In genomic region chr2:157347361-157348159, GRCm38 (mm10) we compare ENCODE assay signal across 10 mouse cellular contexts. TPM values are rescaled to one million over a fixed set of nuclear protein-coding genes. Genes with fewer than 3 reads are reported as not detected.
DNase-seq lines count a peak whose midpoint lies in the region; ATAC-seq and TF ChIP-seq lines count a peak whose summit lies in the region.
"Had no signal": no experiment of that assay in that cellular context is flagged by ENCODE, and none has a peak within 500 bp of the region (broad histone marks: within the 10 kb centered on the region; RNA-seq: fewer than 3 reads in every experiment).

Gene Ghrh (minus strand): TSS chr2:157347506.

- no peak within 1 kb of the TSS for H3K9ac ChIP-seq in liver, adult 2 months (ENCODE audit: low read depth, low read length)
- H3K9ac ChIP-seq in liver, embryonic 12.5 days: no peak within 1 kb of the TSS
- peak within 1 kb of the TSS; percentile 47 for H3K9ac ChIP-seq in forebrain, embryonic 15.5 days (replicated peaks)
- peak within 1 kb of the TSS; percentile 62 for H3K9ac ChIP-seq in hindbrain, embryonic 16.5 days (ENCODE audit: low read depth, low read length)
- H3K9ac ChIP-seq in lung, postnatal 0 days (replicated peaks; ENCODE audit: low read depth): no peak within 1 kb of the TSS

- H3K4me1 ChIP-seq in liver, adult 2 months (ENCODE audit: control insufficient read depth, insufficient read depth, low read length): no peaks in the 10 kb centered on the region
- H3K4me1 ChIP-seq in liver, embryonic 12.5 days: no peaks in the 10 kb centered on the region
- H3K4me1 ChIP-seq in forebrain, embryonic 15.5 days: peaks cover 42% of the 10 kb centered on the region
- H3K4me1 ChIP-seq in hindbrain, embryonic 16.5 days (ENCODE audit: control insufficient read depth, insufficient read depth, low read depth, low read length): peaks cover 33% of the 10 kb centered on the region
- no peaks in the 10 kb centered on the region for H3K4me1 ChIP-seq in lung, postnatal 0 days (ENCODE audit: insufficient read depth, low read depth, low read length)
- peaks cover 4% of the 10 kb centered on the region; the same call in 1 of the 2 replicates for H3K4me1 ChIP-seq in small intestine, adult 2 months (ENCODE audit: control insufficient read depth, insufficient read depth, insufficient read length, low read length)

- WGBS in liver, adult 2 months: 82% methylated on average over 26 of the region's 26 CpGs
- 70% methylated on average over 26 of the region's 26 CpGs for WGBS in liver, embryonic 12.5 days (ENCODE audit: insufficient replicate concordance)
- WGBS in forebrain, embryonic 15.5 days: 15% methylated on average over 26 of the region's 26 CpGs
- 21% methylated on average over 26 of the region's 26 CpGs for WGBS in hindbrain, embryonic 16.5 days
- 62% methylated on average over 26 of the region's 26 CpGs for WGBS in lung, postnatal 0 days
- WGBS in small intestine, adult 2 months: 76% methylated on average over 26 of the region's 26 CpGs

- no peak for TF ChIP-seq POLR2A in liver, adult 2 months (IDR thresholded peaks at IDR 0.05; ENCODE audit: extremely low read depth, insufficient read depth, low read length)
- no peak for TF ChIP-seq POLR2A in small intestine, adult 2 months (IDR thresholded peaks at IDR 0.05; ENCODE audit: low read depth, low read length)

- ATAC-seq in liver, embryonic 12.5 days: no peak
- ATAC-seq in forebrain, embryonic 15.5 days (replicated peaks): peak; percentile 55
- ATAC-seq in hindbrain, embryonic 16.5 days: peak; percentile 85
- peak; percentile 75 for ATAC-seq in lung, postnatal 0 days

- no peak within 1 kb of the TSS for H3K4me3 ChIP-seq in liver, adult 2 months (ENCODE audit: insufficient read depth, low read depth, low read length)
- H3K4me3 ChIP-seq in liver, embryonic 12.5 days: no peak within 1 kb of the TSS
- no peak within 1 kb of the TSS for H3K4me3 ChIP-seq in forebrain, embryonic 15.5 days
- no peak within 1 kb of the TSS for H3K4me3 ChIP-seq in hindbrain, embryonic 16.5 days (ENCODE audit: low read length)
- H3K4me3 ChIP-seq in lung, postnatal 0 days (ENCODE audit: low read depth, low read length): no peak within 1 kb of the TSS
- H3K4me3 ChIP-seq in small intestine, adult 2 months (ENCODE audit: low read depth, low read length): no peak within 1 kb of the TSS

- H3K36me3 ChIP-seq in liver, adult 2 months (ENCODE audit: control insufficient read depth, insufficient read depth, low read length): no peaks in the 10 kb centered on the region
- no peaks in the 10 kb centered on the region for H3K36me3 ChIP-seq in liver, embryonic 12.5 days
- no peaks in the 10 kb centered on the region for H3K36me3 ChIP-seq in forebrain, embryonic 15.5 days
- no peaks in the 10 kb centered on the region for H3K36me3 ChIP-seq in hindbrain, embryonic 16.5 days (ENCODE audit: control insufficient read depth, insufficient read depth, low read length)
- no peaks in the 10 kb centered on the region for H3K36me3 ChIP-seq in lung, postnatal 0 days (ENCODE audit: insufficient read depth, low read length)
- H3K36me3 ChIP-seq in small intestine, adult 2 months (ENCODE audit: control insufficient read depth, insufficient read depth, low read length): no peaks in the 10 kb centered on the region

- no peaks in the 10 kb centered on the region for H3K9me3 ChIP-seq in liver, embryonic 12.5 days (replicated peaks)
- H3K9me3 ChIP-seq in forebrain, embryonic 15.5 days: no peaks in the 10 kb centered on the region
- H3K9me3 ChIP-seq in hindbrain, embryonic 16.5 days (ENCODE audit: control insufficient read depth, low read length): no peaks in the 10 kb centered on the region
- no peaks in the 10 kb centered on the region for H3K9me3 ChIP-seq in lung, postnatal 0 days (ENCODE audit: low read length)

- no peak for TF ChIP-seq CTCF in liver, adult 2 months (IDR thresholded peaks at IDR 0.05; ENCODE audit: low read depth, low read length)
- TF ChIP-seq CTCF in lung, postnatal 0 days (IDR thresholded peaks at IDR 0.05): no peak
- TF ChIP-seq CTCF in small intestine, adult 2 months (IDR thresholded peaks at IDR 0.05; ENCODE audit: extremely low read depth, insufficient read length, insufficient replicate concordance, low read depth, low read length): no peak

- TF ChIP-seq EP300 in lung, postnatal 0 days (IDR thresholded peaks at IDR 0.05): no peak

- DNase-seq in liver, adult 2 months (ENCODE audit: extremely low read depth, low read depth, low spot score): peak; percentile 8
- DNase-seq in lung, postnatal 0 days (ENCODE audit: low spot score): peak; percentile 68
- no peak for DNase-seq in ovary, postnatal 10 days (ENCODE audit: low spot score)
- no peak for DNase-seq in urinary bladder, postnatal 14 days (ENCODE audit: low spot score)

- H3K79me2 ChIP-seq in liver, adult 2 months (ENCODE audit: control insufficient read depth, insufficient read depth, low read length): no peaks in the 10 kb centered on the region

- H3K27me3 ChIP-seq in liver, adult 2 months (ENCODE audit: control insufficient read depth, insufficient read depth, low read length): no peaks in the 10 kb centered on the region
- H3K27me3 ChIP-seq in liver, embryonic 12.5 days (replicated peaks): peaks cover 16% of the 10 kb centered on the region
- no peaks in the 10 kb centered on the region for H3K27me3 ChIP-seq in forebrain, embryonic 15.5 days
- H3K27me3 ChIP-seq in hindbrain, embryonic 16.5 days (replicated peaks; ENCODE audit: control insufficient read depth, insufficient read depth, low read length): no peaks in the 10 kb centered on the region
- no peaks in the 10 kb centered on the region for H3K27me3 ChIP-seq in lung, postnatal 0 days (replicated peaks; ENCODE audit: insufficient read depth, low read length)
- no peaks in the 10 kb centered on the region for H3K27me3 ChIP-seq in small intestine, adult 2 months (ENCODE audit: control insufficient read depth, insufficient read depth, low read length)

- no peak within 1 kb of the TSS for H3K27ac ChIP-seq in liver, adult 2 months (replicated peaks; ENCODE audit: insufficient read depth, low read depth, low read length)
- H3K27ac ChIP-seq in liver, embryonic 12.5 days: no peak within 1 kb of the TSS
- H3K27ac ChIP-seq in forebrain, embryonic 15.5 days (replicated peaks): peak within 1 kb of the TSS; percentile 96
- peak within 1 kb of the TSS; percentile 93 for H3K27ac ChIP-seq in hindbrain, embryonic 16.5 days (ENCODE audit: low read depth, low read length)
- H3K27ac ChIP-seq in lung, postnatal 0 days (ENCODE audit: low read length): peak within 1 kb of the TSS; percentile 39
- peak within 1 kb of the TSS; percentile 17; the same call in 1 of the 2 replicates for H3K27ac ChIP-seq in small intestine, adult 2 months (ENCODE audit: insufficient read depth, low read depth, low read length)

- H3K4me2 ChIP-seq in liver, embryonic 12.5 days: no peak within 1 kb of the TSS
- peak within 1 kb of the TSS; percentile 15; the same call in 1 of the 2 replicates for H3K4me2 ChIP-seq in forebrain, embryonic 15.5 days (replicated peaks)
- peak within 1 kb of the TSS; percentile 34 for H3K4me2 ChIP-seq in hindbrain, embryonic 16.5 days (ENCODE audit: low read length)
- no peak within 1 kb of the TSS; the same call in 1 of the 2 replicates for H3K4me2 ChIP-seq in lung, postnatal 0 days (replicated peaks; ENCODE audit: low read depth, low read length)

RNA-seq across cellular contexts. Expression of gene Ghrh, which starts in this region (rescaled TPM):
- not detected in 2 replicates for total RNA-seq in liver, adult 2 months (2014; rRNA removed)
- not detected in 2 replicates for polyA plus RNA-seq in liver, adult 2 months (2012; rRNA removed)
- polyA plus RNA-seq in liver, embryonic 12.5 days (2016; fragmentation: Nextera tagmentation; extraction: Ambion mirVana): not detected in 2 replicates
- polyA plus RNA-seq in forebrain, embryonic 15.5 days (2015; fragmentation: Nextera tagmentation; extraction: Ambion mirVana): 1.5 and 2.0 TPM in 2 replicates
- 0.91 and 1.0 TPM in 2 replicates for polyA plus RNA-seq in hindbrain, embryonic 16.5 days (2015; fragmentation: Nextera tagmentation; extraction: Ambion mirVana)
- polyA plus RNA-seq in lung, postnatal 0 days (2015; fragmentation: Nextera tagmentation; extraction: Ambion mirVana): 0.70 and 0.79 TPM in 2 replicates
- 0.33 TPM in 1 of 2 replicates, not detected in the other for polyA plus RNA-seq in small intestine, adult 2 months (2012; rRNA removed)
- total RNA-seq: gastrocnemius, postnatal 36 days; MEL had no signal

Comparison
In these comparisons a context has a peak if more than half of its experiments do, and no peak if none do; other contexts are left out.
1. Peak in DNase-seq in liver, adult 2 months; RNA of the gene not detected or under 1 TPM.
2. Peak in DNase-seq, ATAC-seq and H3K27ac ChIP-seq in lung, postnatal 0 days; RNA of the gene not detected or under 1 TPM.
3. H3K27ac ChIP-seq: peak in forebrain, embryonic 15.5 days (single experiment), hindbrain, embryonic 16.5 days (single experiment) and small intestine, adult 2 months (single experiment); none in liver, adult 2 months (single experiment) and liver, embryonic 12.5 days (single experiment).
4. H3K9ac ChIP-seq: peak in forebrain, embryonic 15.5 days (single experiment) and hindbrain, embryonic 16.5 days (single experiment); none in liver, adult 2 months (single experiment), liver, embryonic 12.5 days (single experiment) and lung, postnatal 0 days (single experiment).
5. H3K4me2 ChIP-seq: peak in forebrain, embryonic 15.5 days (single experiment) and hindbrain, embryonic 16.5 days (single experiment); none in liver, embryonic 12.5 days (single experiment) and lung, postnatal 0 days (single experiment).